Mouse (Mus musculus) cortical plate, adult 2 months (tissue): ENCODE measurements around the gene Slc24a1.

Source experiments
- CTCF ChIP-seq: fragments of 200-500 bp; IDR thresholded peaks from 2 replicates; pipeline ENCODE4 v1.5.1; 2011; ENCODE audit warnings: mild to moderate bottlenecking, control low read depth, low read length; ENCODE audit not compliant: insufficient read depth; ENCODE audit errors: extremely low read depth
- POLR2A ChIP-seq: fragments of 200-500 bp; IDR thresholded peaks from 2 replicates; pipeline ENCODE4 v1.6.1; 2011; ENCODE audit warnings: mild to moderate bottlenecking, low read length, control low read depth; ENCODE audit not compliant: insufficient read depth; ENCODE audit errors: extremely low read depth

DNA sequence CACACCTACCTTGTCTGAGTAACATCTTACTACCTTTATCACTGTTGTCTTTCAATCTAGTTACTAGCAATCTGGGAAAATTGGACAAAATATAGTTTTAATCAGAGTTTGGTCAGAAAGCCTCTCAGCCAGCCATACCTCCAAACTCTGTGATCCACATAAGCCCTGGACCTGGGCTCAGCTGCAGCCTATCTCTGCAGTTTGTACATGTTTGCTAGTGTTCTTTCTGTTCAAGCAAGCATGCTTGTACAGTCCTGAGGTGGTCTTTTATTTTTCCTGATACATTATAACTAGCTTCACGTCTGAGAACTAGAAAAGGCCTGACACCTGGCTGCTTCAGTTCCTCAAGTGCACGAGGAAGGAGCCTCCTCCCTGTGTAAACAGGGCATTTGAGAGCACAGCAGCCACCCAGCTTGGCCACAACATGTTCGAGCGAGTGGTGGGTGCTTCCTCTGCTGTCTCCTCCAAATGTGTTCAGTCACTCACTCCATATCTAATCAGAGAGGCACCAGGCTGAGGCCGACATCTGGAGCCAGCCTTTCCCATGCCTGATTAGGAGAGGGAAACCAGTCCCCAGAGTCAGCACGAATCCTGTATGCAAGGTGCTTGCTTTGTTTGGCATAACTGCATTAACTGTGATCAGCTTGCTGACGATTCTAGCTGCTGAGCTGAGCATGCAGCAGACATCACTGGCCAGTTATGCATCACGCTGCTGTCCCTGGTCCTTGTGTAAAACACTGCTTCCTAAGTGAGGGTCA lies 33.8 kb upstream of the Slc24a1 start:
- TF ChIP-seq CTCF: no peak
- TF ChIP-seq POLR2A: no peak
